Mouse (Mus musculus): ENCODE results near the gene Acer1.

DNA sequence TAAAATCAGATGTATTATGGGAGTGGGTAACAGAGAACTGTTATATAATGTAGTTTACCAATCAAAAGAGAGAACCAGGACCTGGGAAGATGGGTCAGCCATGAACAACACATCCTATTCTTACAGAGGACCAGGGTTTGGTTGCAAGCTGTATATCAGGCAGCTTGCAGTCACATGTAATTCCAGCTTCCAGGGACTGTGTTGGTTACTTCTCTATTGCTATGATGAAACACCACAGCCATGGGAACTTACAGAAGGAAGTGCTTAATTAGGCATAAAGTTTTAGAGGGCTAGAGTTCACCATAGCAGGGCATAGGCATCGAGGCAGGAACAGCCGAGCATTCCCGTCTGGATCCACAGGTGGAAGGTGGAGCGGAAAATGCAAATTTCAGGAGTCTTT is 43.2 kb downstream of the Acer1 start:
- no peak for TF ChIP-seq CTCF (conservative IDR thresholded peaks at IDR 0.05; ENCODE audit: insufficient read depth, insufficient read length, low read depth, low read length)
- TF ChIP-seq POLR2A (IDR thresholded peaks at IDR 0.05; ENCODE audit: low read depth, low read length): no peak
